Mouse (Mus musculus) small intestine, adult 2 months (tissue): ENCODE results near the gene Rbfox1. TPM values are rescaled to one million over a fixed set of nuclear protein-coding genes. Genes with fewer than 3 reads are reported as not detected.

Experiments used
- H3K27ac ChIP-seq: fragments of 200-500 bp; 2 replicates; pipeline ENCODE4 v1.5.1; 2012; ENCODE audit warnings: low read depth, low read length, control low read depth, inconsistent platforms; ENCODE audit not compliant: insufficient read depth
- H3K27me3 ChIP-seq: fragments of 200-500 bp; 2 replicates; pipeline ENCODE4 v1.6.1; 2012; ENCODE audit warnings: mild to moderate bottlenecking, moderate library complexity, low read length, inconsistent platforms; ENCODE audit not compliant: control insufficient read depth, insufficient read depth
- H3K36me3 ChIP-seq: fragments of 200-500 bp; 2 replicates; pipeline ENCODE4 v1.6.1; 2012; ENCODE audit warnings: mild to moderate bottlenecking, low read length, control low read depth, inconsistent platforms; ENCODE audit not compliant: control insufficient read depth, insufficient read depth
- H3K4me1 ChIP-seq: fragments of 200-500 bp; 2 replicates; pipeline ENCODE4 v1.6.1; 2012; ENCODE audit warnings: low read length, inconsistent platforms, mixed read lengths; ENCODE audit not compliant: control insufficient read depth, insufficient read depth, insufficient read length
- H3K4me3 ChIP-seq: fragments of 200-500 bp; 2 replicates; pipeline ENCODE4 v1.5.1; 2012; ENCODE audit warnings: low read depth, mild to moderate bottlenecking, control low read depth, inconsistent platforms, low read length, moderate library complexity
- CTCF ChIP-seq: fragments of 200-500 bp; IDR thresholded peaks from 2 replicates; pipeline ENCODE4 v1.5.1; 2012; ENCODE audit warnings: low read depth, mild to moderate bottlenecking, control low read depth, inconsistent platforms, low read length, moderate library complexity, mixed read lengths; ENCODE audit not compliant: insufficient replicate concordance, insufficient read length; ENCODE audit errors: extremely low read depth
- POLR2A ChIP-seq: fragments of 200-500 bp; IDR thresholded peaks from 2 replicates; pipeline ENCODE4 v1.6.1; 2012; ENCODE audit warnings: low read depth, mild to moderate bottlenecking, control low read depth, inconsistent platforms, low read length, moderate library complexity
- WGBS: fragments of 180-500 bp; shearing (Covaris S2); methylation state at CpG from one replicate; pipeline ENCODE4 v1.1.7; 2018; 5-methylcytosine and 5-hydroxymethylcytosine counted together
- polyA plus RNA-seq: library from polyadenylated mRNA; depleted of rRNA; stranded (reverse); fragments of >200 nt; gene quantifications from 2 replicates; pipeline ENCODE4 v1.2.3, GENCODE M21; 2012

Rbfox1 gene
- polyA plus RNA-seq, 1 experiment, result 0.72 TPM

- 67% methylated on average over 3 of the region's 3 CpGs for WGBS
- Histone ChIP-seq H3K27me3 (no peaks in the 10 kb centered on the region), H3K4me3 (no peak overlapping the region), H3K27ac (no peak overlapping the region), H3K4me1 (no peaks in the 10 kb centered on the region), H3K36me3 (no peaks in the 10 kb centered on the region)
- TF ChIP-seq CTCF (no peak), POLR2A (no peak)
Measured at GRCm38 (mm10) chr16:7036566-7036965, 1151.4 kb downstream of the Rbfox1 start.

- TF ChIP-seq CTCF (no peak), POLR2A (no peak)
- WGBS, result 40% methylated on average over 8 of the region's 8 CpGs
- H3K4me1 ChIP-seq, result no peaks in the 10 kb centered on the region
- no peak overlapping the region for H3K4me3 ChIP-seq
- H3K27ac ChIP-seq, result no peak overlapping the region
- H3K36me3 ChIP-seq, result no peaks in the 10 kb centered on the region
- no peaks in the 10 kb centered on the region for H3K27me3 ChIP-seq
Measured at GRCm38 (mm10) chr16:7036988-7037387, 1151.8 kb downstream of the Rbfox1 start.

- no peak overlapping the region for H3K4me3 ChIP-seq
- no peak for TF ChIP-seq CTCF
- TF ChIP-seq POLR2A, result no peak
- no peaks in the 10 kb centered on the region for H3K4me1 ChIP-seq
- H3K27me3 ChIP-seq, result no peaks in the 10 kb centered on the region
- WGBS, result 2% methylated on average over 18 of the region's 18 CpGs
- no peak overlapping the region for H3K27ac ChIP-seq
- H3K36me3 ChIP-seq, result no peaks in the 10 kb centered on the region
Measured at GRCm38 (mm10) chr16:7038639-7039260, 1153.6 kb downstream of the Rbfox1 start.

GRCm38 (mm10) chr16:7039404-7040367 is 1154.5 kb downstream of the Rbfox1 start:
- TF ChIP-seq POLR2A (no peak), CTCF (no peak)
- no peak overlapping the region for H3K4me3 ChIP-seq
- no peaks in the 10 kb centered on the region for H3K4me1 ChIP-seq
- WGBS, result 6% methylated on average over 30 of the region's 30 CpGs
- H3K36me3 ChIP-seq, result no peaks in the 10 kb centered on the region
- no peaks in the 10 kb centered on the region for H3K27me3 ChIP-seq
- H3K27ac ChIP-seq, result no peak overlapping the region

- no peak overlapping the region for H3K4me3 ChIP-seq
- no peaks in the 10 kb centered on the region for H3K4me1 ChIP-seq
- no peak overlapping the region for H3K27ac ChIP-seq
- H3K27me3 ChIP-seq, result no peaks in the 10 kb centered on the region
- whole genome bisulfite sequencing, result 16% methylated on average over 6 of the region's 6 CpGs
- no peak for TF ChIP-seq POLR2A
- TF ChIP-seq CTCF, result no peak
- H3K36me3 ChIP-seq, result no peaks in the 10 kb centered on the region
Measured at GRCm38 (mm10) chr16:7040691-7041090, 1155.5 kb downstream of the Rbfox1 start.

- TF ChIP-seq CTCF (no peak), POLR2A (no peak)
- H3K4me3 ChIP-seq, result no peak overlapping the region
- WGBS, result 69% methylated on average over 2 of the region's 2 CpGs
- no peaks in the 10 kb centered on the region for H3K27me3 ChIP-seq
- H3K4me1 ChIP-seq, result no peaks in the 10 kb centered on the region
- H3K27ac ChIP-seq, result no peak overlapping the region
- no peaks in the 10 kb centered on the region for H3K36me3 ChIP-seq
Measured at GRCm38 (mm10) chr16:7047421-7047820, 1162.3 kb downstream of the Rbfox1 start.
